Comparison of ENCODE assay signal across 13 mouse cellular contexts in genomic region chr6:116663364-116663763, GRCm38 (mm10).
"Had no signal": no experiment of that assay in that cellular context is flagged by ENCODE, and none has a peak within 500 bp of the region (broad histone marks: within the 10 kb centered on the region; RNA-seq: fewer than 3 reads in every experiment).

No protein-coding gene starts in this region.

- H3K4me3 ChIP-seq: megakaryocyte, embryonic 14.5 days; midbrain, embryonic 13.5 days; midbrain, embryonic 15.5 days; neural tube, embryonic 13.5 days; stomach, embryonic 15.5 days had no signal

- H3K9me3 ChIP-seq: megakaryocyte, embryonic 14.5 days; midbrain, embryonic 13.5 days; midbrain, embryonic 15.5 days; neural tube, embryonic 13.5 days; stomach, embryonic 15.5 days had no signal

- H3K36me3 ChIP-seq: midbrain, embryonic 13.5 days; midbrain, embryonic 15.5 days; neural tube, embryonic 13.5 days; stomach, embryonic 15.5 days had no signal

- H3K27ac ChIP-seq: midbrain, embryonic 13.5 days; midbrain, embryonic 15.5 days; neural tube, embryonic 13.5 days; stomach, embryonic 15.5 days; stomach, postnatal 0 days had no signal

- DNase-seq: lung, embryonic 14.5 days; lung, postnatal 10 days; right cerebral cortex, postnatal 14 days; thymus, adult 2 months; thymus, postnatal 25 days; thymus, postnatal 4 days had no signal

- H3K4me1 ChIP-seq: midbrain, embryonic 15.5 days; stomach, embryonic 15.5 days had no signal

- H3K27me3 ChIP-seq: midbrain, embryonic 13.5 days; midbrain, embryonic 15.5 days; neural tube, embryonic 13.5 days; stomach, embryonic 15.5 days had no signal

- H3K4me2 ChIP-seq: lung, embryonic 14.5 days; midbrain, embryonic 11.5 days; midbrain, embryonic 13.5 days; midbrain, embryonic 15.5 days; neural tube, embryonic 13.5 days; stomach, embryonic 15.5 days had no signal
